Mouse (Mus musculus): ENCODE measurements around the gene Dusp22. TPM values are rescaled to one million over a fixed set of nuclear protein-coding genes. Genes with fewer than 3 reads are reported as not detected.

Dusp22 gene
- polyA plus RNA-seq, 1 experiment from 2014 or later = 9.0 TPM

- H3K9me3 ChIP-seq (ENCODE audit: control insufficient read depth) = no peaks in the 10 kb centered on the region
- TF ChIP-seq CTCF (IDR thresholded peaks at IDR 0.05; ENCODE audit: low read depth) = peak; percentile 38
- ATAC-seq = no peak
- no peaks in the 10 kb centered on the region for H3K36me3 ChIP-seq (ENCODE audit: control insufficient read depth, insufficient read depth)
- 35% methylated on average over 6 of the region's 6 CpGs for WGBS
- no peak overlapping the region for H3K27ac ChIP-seq (ENCODE audit: low read depth, low read length)
- H3K4me2 ChIP-seq (replicated peaks; ENCODE audit: low read depth) = no peak overlapping the region
- no peaks in the 10 kb centered on the region for H3K27me3 ChIP-seq (replicated peaks; ENCODE audit: control insufficient read depth, insufficient read depth, low read length)
- no peaks in the 10 kb centered on the region for H3K4me1 ChIP-seq (replicated peaks; ENCODE audit: control insufficient read depth, insufficient read depth, low read length)
- H3K9ac ChIP-seq (ENCODE audit: low read depth, low read length) = no peak overlapping the region
- no peak overlapping the region for H3K4me3 ChIP-seq (ENCODE audit: low read depth, low read length)
Observed at GRCm38 (mm10) chr13:30729245-30729644, 69.4 kb downstream of the Dusp22 start.

DNA sequence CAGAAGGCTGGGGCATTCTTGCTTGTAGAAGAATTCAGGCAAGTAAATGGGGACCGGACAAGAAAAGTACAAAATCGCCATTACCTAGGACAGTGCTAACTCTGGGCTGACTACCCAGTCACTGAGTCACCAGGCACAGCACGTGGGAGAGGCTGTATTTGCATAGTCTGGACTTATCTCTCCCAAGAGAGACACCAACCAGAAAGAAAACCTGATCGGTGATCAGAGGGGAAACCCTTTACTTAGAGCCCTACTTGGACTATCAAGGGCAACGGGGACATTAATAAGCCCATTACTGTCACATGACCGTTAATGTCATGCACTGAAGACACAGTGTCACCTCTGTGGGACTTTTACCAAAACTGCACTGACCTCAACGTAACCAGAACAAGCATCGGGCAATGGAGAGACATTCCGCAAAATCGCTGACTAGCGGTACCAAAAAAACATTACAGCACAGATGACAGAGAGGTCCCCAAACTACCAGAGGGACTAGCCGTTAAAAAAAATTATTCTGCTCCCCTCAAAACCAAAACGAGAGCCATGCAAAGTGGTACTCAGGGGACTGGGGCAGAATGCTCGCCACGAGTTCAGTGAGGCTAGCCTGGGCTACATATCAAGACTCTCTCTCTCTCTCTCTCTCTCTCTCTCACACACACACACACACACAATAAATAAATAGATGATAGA lies 70.5 kb downstream of the Dusp22 start:
- no peak for ATAC-seq
- no peaks in the 10 kb centered on the region for H3K4me1 ChIP-seq (replicated peaks; ENCODE audit: control insufficient read depth, insufficient read depth, low read length)
- WGBS = 83% methylated on average over 15 of the region's 15 CpGs

DNA sequence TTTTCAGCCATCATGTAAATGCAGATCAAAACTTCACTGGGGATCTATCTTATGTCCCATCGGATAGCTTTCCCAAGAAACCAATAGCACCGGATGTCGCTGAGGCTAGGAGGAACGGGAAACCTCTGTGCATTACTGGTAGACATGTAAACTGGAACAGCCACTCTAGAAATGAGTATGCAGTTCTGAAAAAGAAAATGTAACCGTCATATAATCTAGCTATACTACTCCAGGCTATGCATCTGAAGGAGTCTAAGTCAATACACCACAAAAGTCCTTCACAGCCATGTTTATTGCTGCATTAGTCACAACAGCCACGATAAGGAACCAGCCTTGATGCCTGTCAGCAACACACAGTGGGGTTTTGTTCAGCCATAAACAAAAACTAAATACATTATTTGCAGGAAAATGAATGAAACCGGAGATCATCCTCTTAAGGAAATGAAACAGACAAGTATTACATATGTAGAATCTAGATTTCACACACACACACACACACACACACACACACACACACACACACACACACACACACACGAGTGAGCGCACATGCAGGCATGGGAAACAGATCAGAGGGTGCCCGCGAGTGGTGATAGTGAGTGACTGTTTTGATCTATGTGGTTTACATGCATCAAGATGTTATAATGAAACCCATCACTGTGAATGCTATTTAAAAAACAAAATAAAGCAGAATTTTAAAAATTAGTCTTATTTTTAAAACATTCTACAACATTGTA lies 73.1 kb downstream of the Dusp22 start:
- no peak for ATAC-seq
- WGBS = 78% methylated on average over 11 of the region's 11 CpGs
- Histone ChIP-seq H3K27me3 (replicated peaks; ENCODE audit: control insufficient read depth, insufficient read depth, low read length) (no peaks in the 10 kb centered on the region), H3K9me3 (ENCODE audit: control insufficient read depth) (no peaks in the 10 kb centered on the region), H3K4me2 (replicated peaks; ENCODE audit: low read depth) (no peak overlapping the region), H3K4me1 (replicated peaks; ENCODE audit: control insufficient read depth, insufficient read depth, low read length) (no peaks in the 10 kb centered on the region), H3K27ac (ENCODE audit: low read depth, low read length) (no peak overlapping the region), H3K4me3 (ENCODE audit: low read depth, low read length) (no peak overlapping the region), H3K36me3 (ENCODE audit: control insufficient read depth, insufficient read depth) (no peaks in the 10 kb centered on the region), H3K9ac (ENCODE audit: low read depth, low read length) (no peak overlapping the region)
- TF ChIP-seq CTCF (IDR thresholded peaks at IDR 0.05; ENCODE audit: low read depth) = no peak

More for the DNA sequence above, 70.5 kb downstream of the Dusp22 start:
- no peak for TF ChIP-seq CTCF (IDR thresholded peaks at IDR 0.05; ENCODE audit: low read depth)
- H3K9ac ChIP-seq (ENCODE audit: low read depth, low read length) = no peak overlapping the region
- no peaks in the 10 kb centered on the region for H3K9me3 ChIP-seq (ENCODE audit: control insufficient read depth)
- H3K27ac ChIP-seq (ENCODE audit: low read depth, low read length) = no peak overlapping the region
- H3K4me3 ChIP-seq (ENCODE audit: low read depth, low read length) = no peak overlapping the region
- H3K4me2 ChIP-seq (replicated peaks; ENCODE audit: low read depth) = no peak overlapping the region
- no peaks in the 10 kb centered on the region for H3K36me3 ChIP-seq (ENCODE audit: control insufficient read depth, insufficient read depth)
- H3K27me3 ChIP-seq (replicated peaks; ENCODE audit: control insufficient read depth, insufficient read depth, low read length) = no peaks in the 10 kb centered on the region

DNA sequence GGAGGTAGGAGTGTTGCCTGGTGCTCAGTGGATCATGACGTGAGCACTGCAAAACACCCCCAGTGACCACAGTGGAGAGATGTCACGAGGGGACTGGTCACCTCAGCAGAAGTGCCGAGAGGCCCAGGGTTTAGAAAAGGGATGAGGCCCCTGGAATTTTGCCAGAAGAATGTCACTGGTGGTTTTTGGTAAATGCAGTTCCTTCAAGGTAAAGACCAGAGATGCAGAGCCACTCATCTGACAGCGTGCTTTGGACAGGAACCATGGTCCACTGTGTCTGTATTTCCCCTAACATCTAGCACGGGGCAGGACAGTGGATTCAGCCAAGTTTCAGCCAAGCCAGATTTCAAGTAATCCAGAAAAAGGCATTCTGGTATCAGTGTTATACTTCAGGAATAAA lies 76.9 kb downstream of the Dusp22 start:
- WGBS = 80% methylated on average over 5 of the region's 5 CpGs
- no peak overlapping the region for H3K27ac ChIP-seq (ENCODE audit: low read depth, low read length)
- no peak for TF ChIP-seq CTCF (IDR thresholded peaks at IDR 0.05; ENCODE audit: low read depth)
- no peak for ATAC-seq
- H3K36me3 ChIP-seq (ENCODE audit: control insufficient read depth, insufficient read depth) = no peaks in the 10 kb centered on the region
- H3K9ac ChIP-seq (ENCODE audit: low read depth, low read length) = no peak overlapping the region
- no peaks in the 10 kb centered on the region for H3K9me3 ChIP-seq (ENCODE audit: control insufficient read depth)
- no peaks in the 10 kb centered on the region for H3K4me1 ChIP-seq (replicated peaks; ENCODE audit: control insufficient read depth, insufficient read depth, low read length)
- no peaks in the 10 kb centered on the region for H3K27me3 ChIP-seq (replicated peaks; ENCODE audit: control insufficient read depth, insufficient read depth, low read length)
- H3K4me2 ChIP-seq (replicated peaks; ENCODE audit: low read depth) = no peak overlapping the region
- H3K4me3 ChIP-seq (ENCODE audit: low read depth, low read length) = no peak overlapping the region

- WGBS = 69% methylated on average over 2 of the region's 2 CpGs
- H3K9me3 ChIP-seq (ENCODE audit: control insufficient read depth) = no peaks in the 10 kb centered on the region
- no peaks in the 10 kb centered on the region for H3K4me1 ChIP-seq (replicated peaks; ENCODE audit: control insufficient read depth, insufficient read depth, low read length)
- no peak overlapping the region for H3K27ac ChIP-seq (ENCODE audit: low read depth, low read length)
- TF ChIP-seq CTCF (IDR thresholded peaks at IDR 0.05; ENCODE audit: low read depth) = no peak
- no peak overlapping the region for H3K4me2 ChIP-seq (replicated peaks; ENCODE audit: low read depth)
- H3K9ac ChIP-seq (ENCODE audit: low read depth, low read length) = no peak overlapping the region
- no peak overlapping the region for H3K4me3 ChIP-seq (ENCODE audit: low read depth, low read length)
- no peaks in the 10 kb centered on the region for H3K36me3 ChIP-seq (ENCODE audit: control insufficient read depth, insufficient read depth)
- ATAC-seq = no peak
- H3K27me3 ChIP-seq (replicated peaks; ENCODE audit: control insufficient read depth, insufficient read depth, low read length) = no peaks in the 10 kb centered on the region
Observed at GRCm38 (mm10) chr13:30737257-30737656, 77.5 kb downstream of the Dusp22 start.

GRCm38 (mm10) chr13:30738310-30738840 lies 78.6 kb downstream of the Dusp22 start:
- Histone ChIP-seq H3K4me1 (replicated peaks; ENCODE audit: control insufficient read depth, insufficient read depth, low read length) (no peaks in the 10 kb centered on the region), H3K4me2 (replicated peaks; ENCODE audit: low read depth) (no peak overlapping the region), H3K27ac (ENCODE audit: low read depth, low read length) (no peak overlapping the region), H3K36me3 (ENCODE audit: control insufficient read depth, insufficient read depth) (no peaks in the 10 kb centered on the region), H3K4me3 (ENCODE audit: low read depth, low read length) (no peak overlapping the region), H3K9ac (ENCODE audit: low read depth, low read length) (no peak overlapping the region), H3K27me3 (replicated peaks; ENCODE audit: control insufficient read depth, insufficient read depth, low read length) (no peaks in the 10 kb centered on the region), H3K9me3 (ENCODE audit: control insufficient read depth) (no peaks in the 10 kb centered on the region)
- no peak for TF ChIP-seq CTCF (IDR thresholded peaks at IDR 0.05; ENCODE audit: low read depth)
- no peak for ATAC-seq
- WGBS = 67% methylated on average over 4 of the region's 4 CpGs

All from intestine, postnatal 0 days (tissue).